Mouse (Mus musculus) neural tube, postnatal 0 days (tissue): ENCODE data around the gene Mettl4. TPM values are rescaled to one million over a fixed set of nuclear protein-coding genes. Genes with fewer than 3 reads are reported as not detected.

Experiments
- polyA plus RNA-seq: library from polyadenylated mRNA; unstranded; fragments of >200 nt; fragmentation: Nextera tagmentation; extraction: Ambion mirVana; gene quantifications from 2 replicates; pipeline ENCODE4 v1.2.1, GENCODE M21; 2015

Gene Mettl4
- polyA plus RNA-seq = 9.0 and 10.2 TPM in 2 replicates

GRCm38 (mm10) chr17:94749466-94750135, at the start of gene Mettl4:
TSS of gene Mettl4 (minus strand) at chr17:94750019.

